Mouse (Mus musculus) cerebellum, adult 2 months (tissue): ENCODE results near the gene Ptger1.

ENCODE experiments used
- CTCF ChIP-seq: fragments of 200-500 bp; IDR thresholded peaks from 2 replicates; pipeline ENCODE4 v1.5.1; 2011; ENCODE audit warnings: low read depth, mild to moderate bottlenecking, control low read depth, low read length, moderate library complexity, borderline replicate concordance; ENCODE audit not compliant: insufficient read depth
- POLR2A ChIP-seq: fragments of 200-500 bp; IDR thresholded peaks from 2 replicates; pipeline ENCODE4 v1.6.1; 2011; ENCODE audit warnings: low read length, control low read depth, borderline replicate concordance; ENCODE audit not compliant: insufficient read depth

- TF ChIP-seq POLR2A, result no peak
- TF ChIP-seq CTCF, result no peak
These were observed 27.2 kb downstream of the Ptger1 start for GRCm38 (mm10) chr8:83693609-83694236.
